Comparison of ENCODE assay signal across 8 mouse cellular contexts in genomic region chr12:108275508-108275890, GRCm38 (mm10). TPM values are rescaled to one million over a fixed set of nuclear protein-coding genes. Genes with fewer than 3 reads are reported as not detected.
DNase-seq lines count a peak whose midpoint lies in the region; ATAC-seq lines count a peak whose summit lies in the region.

No protein-coding gene starts in this region.

- peaks cover 35% of the 10 kb centered on the region for H3K4me1 ChIP-seq in megakaryocyte, embryonic 14.5 days

- peak overlapping the region; percentile 89 for H3K4me3 ChIP-seq in megakaryocyte, embryonic 14.5 days (replicated peaks)

- DNase-seq in adrenal gland, adult 18-20 months (ENCODE audit: low spot score in 2 of 2): peak; percentile 96 to 97
- peak; percentile 96 for DNase-seq in embryo, embryonic 10 days (ENCODE audit: low spot score)
- DNase-seq in gastrocnemius, postnatal 25 days: peak; percentile 99
- DNase-seq in left cerebral cortex, adult 9 months (ENCODE audit: low spot score in 2 of 2): peak; percentile 94 to 97
- peak; percentile 93 to 94 for DNase-seq in right cerebral cortex, adult 2 months (ENCODE audit: low spot score in 2 of 2)
- DNase-seq in urinary bladder, postnatal 10 days (ENCODE audit: low spot score): peak; percentile 92

- H3K36me3 ChIP-seq in megakaryocyte, embryonic 14.5 days (replicated peaks; ENCODE audit: low read length): no peaks in the 10 kb centered on the region

- peaks cover 96% of the 10 kb centered on the region for H3K27me3 ChIP-seq in megakaryocyte, embryonic 14.5 days (replicated peaks)

- peak; percentile 97 for ATAC-seq in inflammation-experienced regulatory T-cells, adult 6 months

- no peaks in the 10 kb centered on the region for H3K9me3 ChIP-seq in megakaryocyte, embryonic 14.5 days

RNA-seq across cellular contexts. Expression of gene Ccdc85c, which starts 0.3 kb away (rescaled TPM):
- total RNA-seq in adrenal gland, adult 18-20 months (2021): 10 to 100 TPM; 21.3 to 22.9 TPM
- total RNA-seq in gastrocnemius, postnatal 25 days (2021): 10 to 100 TPM; 11.4 to 15.2 TPM
- polyA plus RNA-seq in inflammation-experienced regulatory T-cells, adult 6 months (2017; shearing (Covaris generic)): under 1 TPM; 0.21 to 0.33 (median 0.28) TPM
- polyA plus RNA-seq in megakaryocyte, embryonic 14.5 days (2012; ENCODE audit: insufficient read depth, low replicate concordance): 1.5 and 13.9 TPM in 2 replicates

RNA-seq across cellular contexts. Expression of gene Hhipl1, which starts 30.6 kb away (rescaled TPM):
- total RNA-seq in adrenal gland, adult 18-20 months (2021): 1 to 10 TPM in 1 of 2 experiments, under 1 TPM in 1; 0.89 to 1.4 TPM
- total RNA-seq in gastrocnemius, postnatal 25 days (2021): under 1 TPM; 0.91 to 0.95 TPM
- polyA plus RNA-seq in inflammation-experienced regulatory T-cells, adult 6 months (2017; shearing (Covaris generic)): not detected
- polyA plus RNA-seq in megakaryocyte, embryonic 14.5 days (2012; ENCODE audit: insufficient read depth, low replicate concordance): not detected in 2 replicates

RNA-seq across cellular contexts. Expression of gene Cyp46a1, which starts 58.7 kb away (rescaled TPM):
- total RNA-seq in adrenal gland, adult 18-20 months (2021): 1 to 10 TPM; 1.7 to 2.1 TPM
- under 1 TPM; 0.13 TPM for total RNA-seq in gastrocnemius, postnatal 25 days (2021)
- not detected for polyA plus RNA-seq in inflammation-experienced regulatory T-cells, adult 6 months (2017; shearing (Covaris generic))
- 0.34 TPM in 1 of 2 replicates, not detected in the other for polyA plus RNA-seq in megakaryocyte, embryonic 14.5 days (2012; ENCODE audit: insufficient read depth, low replicate concordance)

Comparison
In these comparisons a context has a peak if more than half of its experiments do, and no peak if none do; other contexts are left out.
1. Peak in every context shown above with its lines: DNase-seq, ATAC-seq and H3K4me3 ChIP-seq.